Mouse (Mus musculus): ENCODE data around the gene Slc35b2. TPM values are rescaled to one million over a fixed set of nuclear protein-coding genes. Genes with fewer than 3 reads are reported as not detected.

The Slc35b2 gene
- 59.0 and 67.3 TPM in 2 replicates for polyA plus RNA-seq (2012; rRNA removed)

DNA sequence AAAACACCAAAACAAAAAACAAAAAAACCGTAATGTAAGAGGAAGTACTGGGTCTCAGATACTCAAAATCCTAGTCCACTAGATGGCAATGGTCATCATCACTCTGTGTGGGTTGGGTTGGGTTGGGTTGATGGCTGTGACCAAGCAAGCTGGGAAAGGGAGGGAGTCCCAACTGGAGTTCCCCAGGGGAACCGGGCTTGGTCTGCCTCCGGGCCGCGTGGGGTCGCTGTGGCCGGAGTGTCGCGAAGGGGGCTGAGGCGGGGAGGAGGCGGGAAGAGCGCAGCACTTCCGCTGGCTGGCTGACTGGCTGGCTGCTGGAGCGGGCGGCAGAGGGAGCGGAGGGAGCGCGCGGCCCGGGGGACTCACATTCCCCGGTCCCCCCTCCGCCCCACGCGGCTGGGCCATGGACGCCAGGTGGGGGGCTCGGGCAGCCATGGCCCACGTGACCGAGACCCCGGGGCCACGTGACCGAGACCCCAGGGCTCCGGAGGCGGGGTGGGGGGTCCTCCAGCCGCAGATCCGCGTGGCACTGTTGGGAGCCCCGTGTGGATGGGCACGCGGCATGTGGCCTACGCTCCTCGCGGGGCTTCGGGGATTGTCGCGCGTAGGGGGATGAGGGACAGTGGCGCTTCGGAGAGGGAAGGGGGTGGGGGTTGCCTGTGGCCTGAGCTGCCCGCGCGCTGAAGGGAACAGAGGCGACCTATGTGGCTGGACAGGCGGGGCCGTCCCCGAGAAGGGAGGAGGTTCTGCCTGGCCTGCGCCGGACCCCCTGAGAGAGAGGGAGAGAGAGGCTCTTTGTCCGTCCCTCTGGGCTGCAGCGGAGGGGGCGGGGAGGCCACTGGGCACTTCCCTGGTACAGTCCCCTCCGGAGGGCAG lies at the start of gene Slc35b2:
Gene Slc35b2, plus strand, starts transcription at position 220 of the 876 bp plus-strand sequence.

DNA sequence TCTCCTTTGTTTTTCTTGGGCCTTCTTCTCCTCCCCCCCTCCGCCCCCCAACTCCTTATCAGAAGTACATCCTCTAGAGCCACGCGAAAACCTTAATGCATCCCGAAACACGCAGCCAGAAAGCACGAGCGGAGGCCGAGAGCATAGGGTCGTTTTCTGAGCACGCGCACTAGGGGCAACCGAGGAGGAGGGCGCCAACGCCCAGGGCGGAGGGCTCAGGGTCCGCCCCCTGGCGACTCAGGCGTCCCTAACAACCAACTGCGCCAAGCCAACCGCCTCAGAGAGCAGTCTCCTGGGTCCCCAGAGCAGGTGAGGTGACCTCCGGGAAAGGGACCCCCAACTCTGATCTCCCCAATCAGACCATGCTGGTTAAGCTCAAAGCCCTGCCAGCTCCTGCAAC lies 40.4 kb upstream of the Slc35b2 start, which contains the start of gene Tcte1:
Gene Tcte1, plus strand, starts transcription at position 172 of the 400 bp plus-strand sequence.

GRCm38 (mm10) chr17:45549617-45550181 lies 14.0 kb upstream of the Slc35b2 start, which contains the start of gene Tmem151b:
TSS of gene Tmem151b (minus strand) at chr17:45549677.

DNA sequence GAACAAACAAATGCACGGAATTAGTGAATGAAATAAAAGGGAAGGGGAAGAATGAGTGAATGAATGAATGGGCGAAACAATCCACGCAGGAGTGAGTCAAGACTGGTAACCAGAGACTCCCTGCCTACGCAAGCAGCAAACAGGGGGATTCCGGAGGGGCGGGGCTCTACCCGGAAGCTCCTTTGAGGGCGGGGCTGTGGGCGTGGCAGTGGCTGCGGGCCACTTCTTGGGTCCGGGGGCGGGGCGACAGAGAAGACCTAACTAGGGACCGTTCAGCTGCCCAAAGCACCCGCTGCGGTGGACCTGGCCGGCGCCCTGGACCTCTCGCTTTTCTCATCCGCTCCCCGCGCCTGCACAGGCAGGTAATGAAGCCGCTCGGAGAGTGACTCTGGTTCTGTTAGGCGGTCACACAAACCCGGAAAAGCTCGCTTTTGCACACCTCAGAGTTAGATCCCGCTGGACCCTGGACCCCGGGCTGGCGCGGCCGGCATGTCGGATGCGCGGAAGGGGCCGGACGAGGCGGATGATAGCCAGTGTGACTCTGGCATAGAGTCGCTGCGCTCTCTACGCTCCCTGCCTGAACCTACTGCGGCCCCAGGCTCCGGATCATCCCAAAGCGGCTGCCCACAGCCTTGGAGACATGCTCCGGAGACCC lies 8.1 kb upstream of the Slc35b2 start, which contains the start of gene Nfkbie:
Gene Nfkbie, plus strand, starts transcription at position 252 of the 655 bp plus-strand sequence.

GRCm38 (mm10) chr17:45573087-45573779 lies 9.6 kb downstream of the Slc35b2 start, which contains the start of gene Hsp90ab1:
TSS of gene Hsp90ab1 (minus strand) at chr17:45573271.

GRCm38 (mm10) chr17:45599446-45600242 lies 36.0 kb downstream of the Slc35b2 start, which contains the start of gene Slc29a1:
TSS of gene Slc29a1 (minus strand) at chr17:45599606.

GRCm38 (mm10) chr17:45601877-45602304 lies 38.2 kb downstream of the Slc35b2 start, which contains the start of gene Mymx:
TSS of gene Mymx (minus strand) at chr17:45602102.

Other genes with a start within 250 kb of the Slc35b2 start
- gene Cdc5l, start 130.1 kb upstream of the Slc35b2 start, polyA plus RNA-seq (2012; rRNA removed), result 51.3 and 57.5 TPM in 2 replicates
- 0.18 and 0.45 TPM in 2 replicates for gene Spats1, start 88.5 kb upstream of the Slc35b2 start, polyA plus RNA-seq (2012; rRNA removed)
- 21.9 and 24.1 TPM in 2 replicates for gene Aars2, start 57.0 kb upstream of the Slc35b2 start, polyA plus RNA-seq (2012; rRNA removed)
- 0.04 and 0.10 TPM in 2 replicates for gene Tcte1, start 40.4 kb upstream of the Slc35b2 start, polyA plus RNA-seq (2012; rRNA removed)
- 12.7 and 14.0 TPM in 2 replicates for gene Tmem151b, start 14.2 kb upstream of the Slc35b2 start, polyA plus RNA-seq (2012; rRNA removed)
- gene Nfkbie, start 8.2 kb upstream of the Slc35b2 start, polyA plus RNA-seq (2012; rRNA removed), result 3.4 and 4.1 TPM in 2 replicates
- gene Hsp90ab1, start 9.4 kb downstream of the Slc35b2 start, polyA plus RNA-seq (2012; rRNA removed), result 1,227 and 1,796 TPM in 2 replicates
- gene Slc29a1, start 35.7 kb downstream of the Slc35b2 start, polyA plus RNA-seq (2012; rRNA removed), result 49.8 and 51.7 TPM in 2 replicates
- 0.17 and 9.4 TPM in 2 replicates for gene Mymx, start 38.2 kb downstream of the Slc35b2 start, polyA plus RNA-seq (2012; rRNA removed)
- gene Capn11, start 95.5 kb downstream of the Slc35b2 start, polyA plus RNA-seq (2012; rRNA removed), result 0.16 and 1.6 TPM in 2 replicates
- 53.4 and 76.5 TPM in 2 replicates for gene Mrpl14, start 122.4 kb downstream of the Slc35b2 start, polyA plus RNA-seq (2012; rRNA removed)
- gene Tmem63b, start 123.0 kb downstream of the Slc35b2 start, polyA plus RNA-seq (2012; rRNA removed), result 93.6 and 123 TPM in 2 replicates
- gene 1600014C23Rik, start 170.0 kb downstream of the Slc35b2 start, polyA plus RNA-seq (2012; rRNA removed), result 0.12 and 0.15 TPM in 2 replicates